Mouse (Mus musculus) forebrain, embryonic 14.5 days (tissue): ENCODE measurements around the gene Ppp3ca. TPM values are rescaled to one million over a fixed set of nuclear protein-coding genes. Genes with fewer than 3 reads are reported as not detected.

ENCODE experiments used
- ATAC-seq: fragments of 200-750 bp; cut with Nextera tagmentation; 2 replicates; pipeline ENCODE4 v1.8.0; 2017; ENCODE audit warnings: mild to moderate bottlenecking, moderate library complexity
- DNase-seq: peaks from one replicate; pipeline ENCODE4 v3.0.0-alpha.2; 2015; ENCODE audit warnings: low spot score
- H3K27ac ChIP-seq: fragments of 300-500 bp; sonication (generic); 2 replicates; pipeline ENCODE4 v1.5.1; 2014; ENCODE audit warnings: low read depth, mild to moderate bottlenecking, control low read depth, low read length, moderate library complexity
- H3K27me3 ChIP-seq: fragments of 300-500 bp; sonication (generic); replicated peaks from 2 replicates; pipeline ENCODE4 v1.6.1; 2014; ENCODE audit warnings: low read length, control low read depth, mixed read lengths; ENCODE audit not compliant: control insufficient read depth, insufficient read depth
- H3K36me3 ChIP-seq: fragments of 300-500 bp; sonication (generic); 2 replicates; pipeline ENCODE4 v1.6.1; 2014; ENCODE audit warnings: low read length, control low read depth; ENCODE audit not compliant: control insufficient read depth, insufficient read depth
- H3K4me1 ChIP-seq: fragments of 300-500 bp; sonication (generic); 2 replicates; pipeline ENCODE4 v1.6.1; 2014; ENCODE audit warnings: antibody characterized with exemption, low read length, control low read depth; ENCODE audit not compliant: control insufficient read depth, insufficient read depth
- H3K4me2 ChIP-seq: fragments of 300-500 bp; sonication (generic); 2 replicates; pipeline ENCODE4 v1.6.1; 2014; ENCODE audit warnings: mild to moderate bottlenecking, control low read depth, low read length
- H3K4me3 ChIP-seq: fragments of 300-500 bp; sonication (generic); 2 replicates; pipeline ENCODE4 v1.5.1; 2014; ENCODE audit warnings: low read depth, low read length, control low read depth
- H3K9ac ChIP-seq: fragments of 300-500 bp; sonication (generic); 2 replicates; pipeline ENCODE4 v1.6.1; 2014; ENCODE audit warnings: mild to moderate bottlenecking, low read length, control low read depth, moderate library complexity
- H3K9me3 ChIP-seq: fragments of 300-500 bp; sonication (generic); replicated peaks from 2 replicates; pipeline ENCODE4 v1.6.1; 2016; ENCODE audit warnings: low read length, control low read depth, mixed read lengths; ENCODE audit not compliant: control insufficient read depth
- WGBS: fragments of 180-500 bp; shearing (Covaris S2); extraction: QIAGEN DNeasy Blood & Tissue Kit; methylation state at CpG from one replicate; pipeline ENCODE4 v1.1.7; 2014; 5-methylcytosine and 5-hydroxymethylcytosine counted together
- polyA plus RNA-seq: library from polyadenylated mRNA; unstranded; fragments of >200 nt; fragmentation: Nextera tagmentation; extraction: Ambion mirVana; gene quantifications from 2 replicates; pipeline ENCODE4 v1.2.1, GENCODE M21; 2014

Gene Ppp3ca
- polyA plus RNA-seq, 1 experiment from 2014 or later, result 84.4 TPM

DNA sequence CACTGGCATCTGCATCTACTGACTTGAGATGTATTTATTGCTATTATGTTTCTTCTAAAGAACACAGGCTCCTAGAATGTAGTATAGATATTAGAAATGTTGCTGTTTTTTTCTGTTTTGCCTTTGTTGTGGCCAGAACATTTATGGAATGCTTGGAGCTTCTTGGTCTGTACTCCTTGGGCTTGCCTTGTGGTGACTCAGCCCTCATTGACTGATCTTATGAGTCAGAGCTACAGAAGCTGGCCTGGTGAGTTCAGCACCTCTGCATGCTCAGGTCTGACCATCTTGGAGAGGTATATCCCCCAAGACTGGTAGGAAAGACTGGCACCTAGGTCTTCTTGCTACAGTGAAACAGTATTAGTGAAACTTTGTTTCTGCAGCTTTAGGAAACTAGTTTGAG, 52.6 kb downstream of the Ppp3ca start:
- H3K9me3 ChIP-seq, result no peaks in the 10 kb centered on the region
- ATAC-seq, result no peak
- no peak overlapping the region for H3K4me3 ChIP-seq
- H3K9ac ChIP-seq, result no peak overlapping the region
- no peaks in the 10 kb centered on the region for H3K4me1 ChIP-seq
- no peak overlapping the region for H3K4me2 ChIP-seq
- H3K27me3 ChIP-seq, result no peaks in the 10 kb centered on the region
- DNase-seq, result no peak
- no peak overlapping the region for H3K27ac ChIP-seq
- no peaks in the 10 kb centered on the region for H3K36me3 ChIP-seq

- ATAC-seq (no peak), DNase-seq (no peak)
- no peaks in the 10 kb centered on the region for H3K4me1 ChIP-seq
Observed at GRCm38 (mm10) chr3:136725311-136726156, 55.6 kb downstream of the Ppp3ca start.

GRCm38 (mm10) chr3:136727877-136728276, 58.0 kb downstream of the Ppp3ca start:
- DNase-seq (no peak), ATAC-seq (no peak)
- Histone ChIP-seq H3K9ac (no peak overlapping the region), H3K36me3 (no peaks in the 10 kb centered on the region), H3K4me3 (no peak overlapping the region), H3K9me3 (no peaks in the 10 kb centered on the region), H3K4me2 (no peak overlapping the region), H3K27ac (no peak overlapping the region), H3K27me3 (no peaks in the 10 kb centered on the region), H3K4me1 (no peaks in the 10 kb centered on the region)
- 94% methylated on average over 2 of the region's 2 CpGs for WGBS

More at GRCm38 (mm10) chr3:136725311-136726156, 55.6 kb downstream of the Ppp3ca start:
- Histone ChIP-seq H3K9me3 (no peaks in the 10 kb centered on the region), H3K4me3 (no peak overlapping the region), H3K27ac (no peak overlapping the region), H3K27me3 (no peaks in the 10 kb centered on the region), H3K36me3 (no peaks in the 10 kb centered on the region), H3K9ac (no peak overlapping the region), H3K4me2 (no peak overlapping the region)
- WGBS, result 78% methylated on average over 7 of the region's 7 CpGs

GRCm38 (mm10) chr3:136729978-136730377, 60.1 kb downstream of the Ppp3ca start:
- DNase-seq (no peak), ATAC-seq (no peak)
- H3K27ac ChIP-seq, result no peak overlapping the region
- H3K4me3 ChIP-seq, result no peak overlapping the region
- WGBS, result 49% methylated on average over 10 of the region's 10 CpGs
- no peak overlapping the region for H3K9ac ChIP-seq
- H3K27me3 ChIP-seq, result no peaks in the 10 kb centered on the region
- H3K4me1 ChIP-seq, result no peaks in the 10 kb centered on the region
- no peaks in the 10 kb centered on the region for H3K36me3 ChIP-seq
- H3K4me2 ChIP-seq, result no peak overlapping the region
- H3K9me3 ChIP-seq, result no peaks in the 10 kb centered on the region

DNA sequence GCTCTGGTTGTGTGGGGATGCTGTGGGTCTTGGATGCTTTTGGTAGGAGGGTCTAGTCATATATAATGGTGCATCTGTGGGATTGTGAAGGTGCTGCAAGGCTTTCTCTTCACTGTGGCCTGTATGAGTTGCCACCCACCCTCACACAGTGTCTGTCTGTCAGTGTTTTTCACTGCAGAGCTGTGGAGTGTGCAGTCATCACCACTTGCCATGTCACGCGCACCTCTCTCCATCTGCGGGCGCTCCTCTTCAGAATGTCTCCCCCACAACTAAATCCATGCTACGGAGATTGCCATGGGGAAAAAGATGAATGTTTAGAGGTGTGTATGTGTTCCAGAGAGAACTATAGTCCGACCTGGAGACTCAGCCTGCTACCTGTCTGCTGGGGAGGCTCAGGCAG, 61.7 kb downstream of the Ppp3ca start:
- no peak overlapping the region for H3K4me2 ChIP-seq
- WGBS, result 94% methylated on average over 6 of the region's 6 CpGs
- H3K4me1 ChIP-seq, result no peaks in the 10 kb centered on the region
- DNase-seq (no peak), ATAC-seq (no peak)
- H3K4me3 ChIP-seq, result no peak overlapping the region
- no peaks in the 10 kb centered on the region for H3K9me3 ChIP-seq
- no peak overlapping the region for H3K9ac ChIP-seq
- no peaks in the 10 kb centered on the region for H3K36me3 ChIP-seq
- no peak overlapping the region for H3K27ac ChIP-seq
- no peaks in the 10 kb centered on the region for H3K27me3 ChIP-seq

- Histone ChIP-seq H3K4me3 (no peak overlapping the region), H3K27ac (no peak overlapping the region), H3K4me1 (no peaks in the 10 kb centered on the region), H3K4me2 (no peak overlapping the region), H3K9me3 (no peaks in the 10 kb centered on the region), H3K9ac (no peak overlapping the region), H3K27me3 (no peaks in the 10 kb centered on the region), H3K36me3 (no peaks in the 10 kb centered on the region)
- WGBS, result 17% methylated on average over 1 of the region's 1 CpGs
- ATAC-seq (no peak), DNase-seq (no peak)
Observed at GRCm38 (mm10) chr3:136736021-136736420, 66.1 kb downstream of the Ppp3ca start.

- no peak for DNase-seq
- Histone ChIP-seq H3K4me3 (no peak overlapping the region), H3K36me3 (no peaks in the 10 kb centered on the region), H3K27ac (no peak overlapping the region), H3K27me3 (no peaks in the 10 kb centered on the region), H3K4me1 (no peaks in the 10 kb centered on the region), H3K4me2 (no peak overlapping the region), H3K9ac (no peak overlapping the region), H3K9me3 (no peaks in the 10 kb centered on the region)
- WGBS, result 93% methylated on average over 7 of the region's 7 CpGs
- no peak for ATAC-seq
Observed at GRCm38 (mm10) chr3:136736773-136737298, 66.9 kb downstream of the Ppp3ca start.

- no peak overlapping the region for H3K4me2 ChIP-seq
- ATAC-seq, result no peak
- H3K4me3 ChIP-seq, result no peak overlapping the region
- 85% methylated on average over 1 of the region's 1 CpGs for WGBS
- H3K9ac ChIP-seq, result no peak overlapping the region
- no peak overlapping the region for H3K27ac ChIP-seq
- no peaks in the 10 kb centered on the region for H3K9me3 ChIP-seq
- no peaks in the 10 kb centered on the region for H3K27me3 ChIP-seq
- DNase-seq, result no peak
- no peaks in the 10 kb centered on the region for H3K4me1 ChIP-seq
- no peaks in the 10 kb centered on the region for H3K36me3 ChIP-seq
Observed at GRCm38 (mm10) chr3:136738474-136738873, 68.5 kb downstream of the Ppp3ca start.

- 90% methylated on average over 5 of the region's 5 CpGs for WGBS
- DNase-seq, result no peak
- Histone ChIP-seq H3K9ac (no peak overlapping the region), H3K4me1 (no peaks in the 10 kb centered on the region; the same call in 1 of the 2 replicates), H3K4me3 (no peak overlapping the region), H3K9me3 (no peaks in the 10 kb centered on the region), H3K36me3 (no peaks in the 10 kb centered on the region), H3K27me3 (no peaks in the 10 kb centered on the region), H3K4me2 (no peak overlapping the region), H3K27ac (no peak overlapping the region)
- ATAC-seq, result no peak
Observed at GRCm38 (mm10) chr3:136738914-136739313, 69.0 kb downstream of the Ppp3ca start.
